Mouse (Mus musculus) midbrain, embryonic 11.5 days (tissue): Measurements from ENCODE around the gene Chil3. TPM values are rescaled to one million over a fixed set of nuclear protein-coding genes. Genes with fewer than 3 reads are reported as not detected.
"Not testable (repeated sequence)": the region's sequence is repeated elsewhere in the genome, so short reads cannot be mapped to it uniquely, and the experiment has no call there.

Experiments used
- ATAC-seq: fragments of 200-750 bp; cut with Nextera tagmentation; 2 replicates; pipeline ENCODE4 v1.8.0; 2017; ENCODE audit warnings: moderate TSS enrichment, moderate library complexity; ENCODE audit not compliant: low FRiP score
- DNase-seq: peaks from one replicate; pipeline ENCODE4 v3.0.0; 2015; ENCODE audit warnings: low spot score; ENCODE audit errors: missing footprints
- H3K27ac ChIP-seq: fragments of 300-500 bp; sonication (generic); 2 replicates; pipeline ENCODE4 v1.5.1; 2014; ENCODE audit warnings: low read depth, low read length
- H3K27me3 ChIP-seq: fragments of 300-500 bp; sonication (generic); 2 replicates; pipeline ENCODE4 v1.6.1; 2014; ENCODE audit warnings: mild to moderate bottlenecking, low read length, moderate library complexity, mixed read lengths; ENCODE audit not compliant: control insufficient read depth, insufficient read depth
- H3K36me3 ChIP-seq: fragments of 300-500 bp; sonication (generic); 2 replicates; pipeline ENCODE4 v1.6.1; 2014; ENCODE audit warnings: mild to moderate bottlenecking, low read length, moderate library complexity, mixed read lengths; ENCODE audit not compliant: control insufficient read depth, insufficient read depth
- H3K4me1 ChIP-seq: fragments of 300-500 bp; sonication (generic); 2 replicates; pipeline ENCODE4 v1.6.1; 2014; ENCODE audit warnings: low read length; ENCODE audit not compliant: control insufficient read depth, insufficient read depth
- H3K4me2 ChIP-seq: fragments of 300-500 bp; sonication (generic); 2 replicates; pipeline ENCODE4 v1.6.1; 2014; ENCODE audit warnings: mild to moderate bottlenecking, moderate library complexity
- H3K4me3 ChIP-seq: fragments of 300-500 bp; sonication (generic); 2 replicates; pipeline ENCODE4 v1.5.1; 2014; ENCODE audit warnings: low read depth, low read length
- H3K9ac ChIP-seq: fragments of 300-500 bp; sonication (generic); 2 replicates; pipeline ENCODE4 v1.6.1; 2014; ENCODE audit warnings: low read length
- H3K9me3 ChIP-seq: fragments of 300-500 bp; sonication (generic); 2 replicates; pipeline ENCODE4 v1.6.1; 2016; ENCODE audit warnings: low read length; ENCODE audit not compliant: control insufficient read depth
- WGBS: fragments of 180-500 bp; shearing (Covaris S2); extraction: QIAGEN DNeasy Blood & Tissue Kit; methylation state at CpG from one replicate; pipeline ENCODE4 v1.1.7; 2014; 5-methylcytosine and 5-hydroxymethylcytosine counted together
- polyA plus RNA-seq: library from polyadenylated mRNA; unstranded; fragments of >200 nt; fragmentation: Nextera tagmentation; extraction: Ambion mirVana; gene quantifications from 2 replicates; pipeline ENCODE4 v1.2.1, GENCODE M21; 2014

Chil3 gene
- not detected in 2 replicates for polyA plus RNA-seq

DNA sequence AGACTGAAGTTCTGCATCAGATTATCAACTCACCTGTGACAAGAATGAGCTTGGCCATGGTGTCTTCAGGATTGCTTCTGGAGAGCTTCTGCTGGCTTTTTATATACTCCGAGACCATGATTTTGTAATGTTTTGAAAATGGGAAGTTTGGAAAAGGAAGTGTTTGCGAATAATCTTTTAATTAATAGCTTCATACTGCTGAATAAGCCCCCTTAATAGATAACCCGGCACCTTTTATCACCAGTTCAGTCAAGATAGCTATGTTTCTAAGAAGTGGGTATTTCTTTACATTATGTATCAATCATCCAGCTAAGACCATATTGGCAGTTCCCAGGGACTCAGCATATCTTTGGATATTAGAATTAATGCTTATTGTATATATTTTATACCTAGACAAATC lies at the start of gene Chil3:
Gene Chil3, minus strand, starts transcription at position 101 of the 400 bp plus-strand sequence.
- no peak for ATAC-seq
- DNase-seq, result peak; percentile 44
- no peak within 1 kb of the TSS for H3K4me3 ChIP-seq
- H3K4me1 ChIP-seq, result no peaks in the 10 kb centered on the region
- no peaks in the 10 kb centered on the region for H3K27me3 ChIP-seq
- H3K27ac ChIP-seq, result no peak within 1 kb of the TSS
- no peaks in the 10 kb centered on the region for H3K36me3 ChIP-seq
- no peaks in the 10 kb centered on the region for H3K9me3 ChIP-seq
- no peak within 1 kb of the TSS for H3K9ac ChIP-seq
- 86% methylated on average over 3 of the region's 3 CpGs for WGBS
- H3K4me2 ChIP-seq, result no peak within 1 kb of the TSS

DNA sequence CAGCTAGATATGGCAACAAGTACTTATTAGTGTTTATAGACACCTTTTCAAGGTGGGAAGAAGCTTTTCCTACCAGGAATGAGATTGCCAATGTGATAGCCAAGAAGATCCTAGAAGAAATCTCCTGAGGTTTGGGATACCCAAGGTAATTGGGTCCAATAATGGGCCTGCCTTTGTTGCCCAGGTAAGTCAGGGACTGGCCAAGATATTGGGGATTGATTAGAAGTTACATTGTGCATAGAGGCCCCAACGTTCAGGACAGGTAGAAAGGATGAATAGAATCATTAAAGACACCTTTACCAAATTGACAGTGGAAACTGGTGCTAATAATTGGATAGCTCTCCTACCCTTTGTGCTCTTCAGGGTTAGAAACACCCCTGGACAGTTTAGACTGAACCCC lies 30.7 kb upstream of the Chil3 start:
- not testable (repeated sequence) for H3K4me1 ChIP-seq, H3K9me3 ChIP-seq, H3K9ac ChIP-seq, H3K27ac ChIP-seq, ATAC-seq, H3K36me3 ChIP-seq, H3K4me3 ChIP-seq, H3K27me3 ChIP-seq, H3K4me2 ChIP-seq
- DNase-seq, result peak; percentile 64
- 72% methylated on average over 1 of the region's 1 CpGs for WGBS

- H3K4me3 ChIP-seq, H3K27ac ChIP-seq, ATAC-seq, H3K4me1 ChIP-seq, H3K27me3 ChIP-seq, H3K36me3 ChIP-seq, H3K9me3 ChIP-seq, H3K9ac ChIP-seq, H3K4me2 ChIP-seq: not testable (repeated sequence)
- peak; percentile 78 for DNase-seq
- WGBS, result 63% methylated on average over 2 of the region's 2 CpGs
These were observed 29.9 kb upstream of the Chil3 start for GRCm38 (mm10) chr3:106197246-106197645.

GRCm38 (mm10) chr3:106196276-106196675 lies 28.9 kb upstream of the Chil3 start:
- ATAC-seq (0 out of 2 replicates have a peak, but pooled peaks have one; percentile 27), DNase-seq (peak; percentile 45)
- Histone ChIP-seq H3K27ac (no peak overlapping the region), H3K9me3 (peaks cover 3% of the 10 kb centered on the region), H3K4me1 (no peaks in the 10 kb centered on the region), H3K9ac (no peak overlapping the region), H3K4me3 (no peak overlapping the region), H3K4me2 (no peak overlapping the region), H3K36me3 (no peaks in the 10 kb centered on the region), H3K27me3 (no peaks in the 10 kb centered on the region)

DNA sequence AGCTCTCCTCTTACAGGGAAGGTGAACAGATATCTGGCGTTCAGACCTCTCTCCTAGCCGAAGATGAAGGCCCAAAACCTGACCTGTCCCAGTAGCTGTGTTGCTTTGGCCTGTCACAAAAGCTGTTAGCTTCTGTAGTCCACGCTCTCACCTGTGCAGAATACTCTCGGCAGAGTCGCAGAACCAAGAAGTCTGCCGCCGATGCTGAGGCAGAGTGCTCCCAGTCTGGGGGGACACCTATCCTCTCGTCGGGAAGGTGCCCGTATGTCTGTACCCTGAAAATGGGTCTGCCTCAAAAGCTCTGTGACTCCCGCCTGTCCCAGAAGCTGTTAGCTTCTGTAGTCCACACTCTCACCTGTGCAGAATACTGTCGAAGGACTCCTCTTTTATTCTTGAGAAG lies 28.1 kb upstream of the Chil3 start:
- ATAC-seq (no peak), DNase-seq (peak; percentile 47)
- WGBS, result 88% methylated on average over 12 of the region's 12 CpGs
- Histone ChIP-seq H3K9me3 (peaks cover 3% of the 10 kb centered on the region), H3K4me1 (no peaks in the 10 kb centered on the region), H3K27me3 (no peaks in the 10 kb centered on the region), H3K4me3 (no peak overlapping the region), H3K9ac (no peak overlapping the region), H3K27ac (no peak overlapping the region), H3K36me3 (no peaks in the 10 kb centered on the region), H3K4me2 (no peak overlapping the region)

DNA sequence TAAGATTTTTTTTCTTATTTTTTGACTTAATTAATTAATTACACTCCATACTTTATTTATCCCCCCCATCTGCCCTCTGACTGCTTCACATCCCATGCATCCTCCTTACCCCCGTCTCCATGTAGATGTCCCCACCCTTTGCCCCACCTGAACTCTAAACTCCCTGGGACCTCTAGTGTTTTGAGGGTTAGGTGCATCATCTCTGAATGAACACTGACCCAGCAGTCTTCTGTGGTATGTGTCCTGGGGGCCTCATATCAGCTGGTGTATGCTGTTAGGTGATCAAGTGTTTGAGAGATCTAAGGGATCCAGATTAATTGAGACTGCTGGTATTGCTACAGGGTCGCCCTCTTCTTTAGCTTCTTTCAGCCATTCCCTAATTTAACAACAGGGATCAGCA lies 20.6 kb upstream of the Chil3 start:
- Histone ChIP-seq H3K27me3 (no peaks in the 10 kb centered on the region), H3K27ac (no peak overlapping the region), H3K9me3 (no peaks in the 10 kb centered on the region; the same call in 1 of the 2 replicates), H3K4me3 (no peak overlapping the region), H3K36me3 (no peaks in the 10 kb centered on the region), H3K4me2 (no peak overlapping the region), H3K9ac (no peak overlapping the region), H3K4me1 (no peaks in the 10 kb centered on the region)
- WGBS, result 85% methylated on average over 2 of the region's 2 CpGs
- peak; percentile 41 for DNase-seq
- peak; percentile 48; the same call in 1 of the 2 replicates for ATAC-seq

DNA sequence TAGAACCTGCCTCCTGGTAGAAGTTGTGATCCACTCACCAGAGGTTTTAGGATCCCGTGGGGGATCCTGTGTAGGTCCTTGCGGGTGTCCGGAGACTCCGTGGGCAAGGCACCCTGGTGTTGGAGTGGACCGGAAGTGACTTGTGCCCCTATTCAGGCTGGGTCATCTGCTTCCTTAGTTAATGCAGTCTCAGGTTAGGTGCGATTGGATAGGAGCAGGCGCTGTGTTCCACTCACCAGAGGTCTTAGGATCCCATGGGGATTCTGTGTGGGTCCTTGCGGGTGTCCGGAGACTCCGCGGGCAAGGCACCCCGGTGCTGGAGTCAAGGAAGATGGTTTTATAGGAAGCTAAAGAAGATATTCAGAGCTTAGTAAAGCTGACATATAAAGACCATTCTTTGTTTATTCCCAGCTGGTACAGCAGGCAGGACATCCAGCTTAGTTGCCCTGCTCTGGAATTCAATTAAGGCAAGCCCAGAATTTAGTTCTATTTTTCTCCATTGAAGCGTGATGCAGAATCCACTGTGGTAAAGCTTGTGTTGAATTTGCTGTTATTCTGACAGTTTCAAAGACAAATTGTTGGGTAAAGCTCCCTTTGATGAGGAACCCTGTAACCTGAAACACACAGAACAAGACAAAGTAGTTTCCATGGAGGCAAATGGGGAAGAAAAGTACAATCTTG lies 10.3 kb upstream of the Chil3 start:
- peak; percentile 64 for DNase-seq
- no peaks in the 10 kb centered on the region for H3K27me3 ChIP-seq
- H3K4me2 ChIP-seq, result no peak overlapping the region
- 81% methylated on average over 13 of the region's 13 CpGs for WGBS
- H3K4me1 ChIP-seq, result no peaks in the 10 kb centered on the region
- H3K4me3 ChIP-seq, result no peak overlapping the region
- peak; percentile 67; the same call in 1 of the 2 replicates for ATAC-seq
- H3K36me3 ChIP-seq, result no peaks in the 10 kb centered on the region
- no peak overlapping the region for H3K27ac ChIP-seq
- H3K9ac ChIP-seq, result no peak overlapping the region
- no peaks in the 10 kb centered on the region for H3K9me3 ChIP-seq

DNA sequence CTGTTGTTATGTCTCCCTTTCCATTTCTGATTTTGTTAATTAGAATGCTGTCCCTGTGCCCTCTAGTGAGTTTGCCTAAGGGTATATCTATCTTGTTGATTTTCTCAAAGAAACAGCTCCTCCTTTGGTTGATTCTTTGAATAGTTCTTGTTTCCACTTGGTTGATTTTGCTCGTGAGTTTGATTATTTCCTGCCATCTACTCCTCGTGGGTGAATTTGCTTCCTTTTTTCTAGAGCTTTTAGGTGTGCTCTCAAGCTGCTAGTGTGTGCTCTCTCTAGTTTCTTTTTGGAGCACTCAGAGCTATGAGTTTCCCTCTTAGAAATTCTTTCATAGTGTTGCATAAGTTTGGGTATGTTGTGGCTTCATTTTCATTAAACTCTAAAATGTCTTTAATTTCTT lies 7.6 kb upstream of the Chil3 start:
- ATAC-seq, H3K9me3 ChIP-seq, H3K4me3 ChIP-seq, H3K36me3 ChIP-seq, H3K9ac ChIP-seq, H3K27me3 ChIP-seq, DNase-seq, H3K27ac ChIP-seq, H3K4me2 ChIP-seq, H3K4me1 ChIP-seq: not testable (repeated sequence)
- WGBS, result 66% methylated on average over 2 of the region's 2 CpGs

DNA sequence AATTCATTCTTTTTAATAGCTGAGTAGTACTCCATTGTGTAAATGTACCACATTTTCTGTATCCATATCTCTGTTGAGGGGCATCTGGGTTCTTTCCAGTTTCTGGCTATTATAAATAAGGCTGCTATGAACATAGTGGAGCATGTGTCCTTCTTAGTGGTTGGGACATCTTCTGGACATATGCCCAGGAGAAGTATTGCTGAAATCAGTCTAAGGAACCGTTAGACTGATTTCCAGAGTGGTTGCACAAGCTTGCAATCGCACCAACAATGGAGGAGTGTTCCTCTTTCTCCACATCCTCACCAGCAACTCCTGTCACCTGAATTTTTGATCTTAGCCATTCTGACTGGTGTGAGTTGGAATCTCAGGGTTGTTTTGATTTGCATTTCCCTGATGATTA lies 5.1 kb upstream of the Chil3 start:
- not testable (repeated sequence) for H3K36me3 ChIP-seq, H3K27ac ChIP-seq, H3K9me3 ChIP-seq, H3K9ac ChIP-seq, H3K27me3 ChIP-seq, H3K4me2 ChIP-seq, H3K4me3 ChIP-seq, ATAC-seq, H3K4me1 ChIP-seq
- WGBS, result 78% methylated on average over 2 of the region's 2 CpGs
- DNase-seq, result peak; percentile 37
